Mouse (Mus musculus) MEL (cell line): ENCODE measurements around the gene Fscn2. TPM values are rescaled to one million over a fixed set of nuclear protein-coding genes. Genes with fewer than 3 reads are reported as not detected.

Experiments used
- DNase-seq: peaks from one replicate; pipeline ENCODE4 v3.0.0; 2011; ENCODE audit warnings: low read depth, low spot score
- H3K27ac ChIP-seq: 2 replicates; pipeline ENCODE4 v1.5.1; 2012; ENCODE audit warnings: low read depth, mild to moderate bottlenecking, control low read depth, low read length, moderate library complexity; ENCODE audit not compliant: control insufficient read depth
- H3K27me3 ChIP-seq, 2 experiments: fragments of 150-350 bp in 1 of 2; sonication (generic) in 1 of 2; 2 replicates each; pipeline ENCODE4 v1.6.1; 2012; ENCODE audit warnings: low read length in 2 of 2, mild to moderate bottlenecking in 2 of 2, improper control_type of control experiment in 1 of 2, moderate library complexity in 1 of 2; ENCODE audit not compliant: insufficient read depth in 2 of 2, control insufficient read depth in 1 of 2
- H3K36me3 ChIP-seq, 2 experiments: 2 replicates each; pipeline ENCODE4 v1.6.1; 2012 to 2014; ENCODE audit warnings: low read length in 2 of 2, improper control_type of control experiment in 1 of 2, inconsistent platforms in 1 of 2, mild to moderate bottlenecking in 1 of 2; ENCODE audit not compliant: insufficient read depth in 2 of 2, control insufficient read depth in 1 of 2
- H3K4me1 ChIP-seq, 2 experiments: fragments of 150-350 bp in 1 of 2; sonication (generic) in 1 of 2; 2 replicates each; pipeline ENCODE4 v1.6.1; 2012; ENCODE audit warnings: low read length in 2 of 2, improper control_type of control experiment in 1 of 2, mild to moderate bottlenecking in 1 of 2; ENCODE audit not compliant: insufficient read depth in 2 of 2, control insufficient read depth in 1 of 2
- H3K4me3 ChIP-seq, 2 experiments: fragments of 150-350 bp in 1 of 2; sonication (generic) in 1 of 2; 2 replicates each; pipeline ENCODE4 v1.5.1; 2012; ENCODE audit warnings: low read depth in 2 of 2, low read length in 2 of 2, mild to moderate bottlenecking in 2 of 2, moderate library complexity in 2 of 2, control low read depth in 1 of 2, improper control_type of control experiment in 1 of 2; ENCODE audit not compliant: control insufficient read depth in 1 of 2, insufficient read depth in 1 of 2
- H3K79me2 ChIP-seq: 2 replicates; pipeline ENCODE4 v1.6.1; 2012; ENCODE audit warnings: mild to moderate bottlenecking, low read length, moderate library complexity; ENCODE audit not compliant: control insufficient read depth, poor library complexity, insufficient read depth
- H3K9ac ChIP-seq: 2 replicates; pipeline ENCODE4 v1.6.1; 2012; ENCODE audit warnings: low read depth, mild to moderate bottlenecking, control low read depth, low read length, moderate library complexity; ENCODE audit not compliant: control insufficient read depth, poor library complexity, severe bottlenecking
- H3K9me3 ChIP-seq: fragments of 150-350 bp; sonication (generic); replicated peaks from 2 replicates; pipeline ENCODE4 v1.6.1; 2012; ENCODE audit warnings: mild to moderate bottlenecking, low read length, improper control_type of control experiment, moderate library complexity; ENCODE audit not compliant: insufficient read depth
- BHLHE40 ChIP-seq: IDR thresholded peaks from 2 replicates; pipeline ENCODE4 v1.6.1; 2012; ENCODE audit warnings: low read depth, mild to moderate bottlenecking, inconsistent platforms, low read length, improper control_type of control experiment, borderline replicate concordance
- CHD1 ChIP-seq: IDR thresholded peaks from 2 replicates; pipeline ENCODE4 v1.6.1; 2012; ENCODE audit warnings: low read depth, mild to moderate bottlenecking, inconsistent platforms, low read length, improper control_type of control experiment
- CHD2 ChIP-seq: IDR thresholded peaks from 2 replicates; pipeline ENCODE4 v1.6.1; 2011; ENCODE audit warnings: low read length, improper control_type of control experiment
- CTCF ChIP-seq, 3 experiments: IDR thresholded peaks in 2 of 3; conservative IDR thresholded peaks in 1 of 3; 2 replicates each; pipeline ENCODE4 v1.5.1; 2011 to 2012; ENCODE audit warnings: low read length in 3 of 3, low read depth in 2 of 3, mild to moderate bottlenecking in 2 of 3, improper control_type of control experiment in 1 of 3, inconsistent platforms in 1 of 3, mixed read lengths in 1 of 3, moderate library complexity in 1 of 3; ENCODE audit not compliant: control insufficient read depth in 1 of 3, insufficient read depth in 1 of 3, poor library complexity in 1 of 3, severe bottlenecking in 1 of 3
- E2F4 ChIP-seq: IDR thresholded peaks from 2 replicates; pipeline ENCODE4 v1.6.1; 2011; ENCODE audit warnings: low read depth, low read length, improper control_type of control experiment, borderline replicate concordance
- ELF1 ChIP-seq: IDR thresholded peaks from 2 replicates; pipeline ENCODE4 v1.6.1; 2014; ENCODE audit warnings: low read depth, mild to moderate bottlenecking, inconsistent platforms, low read length, improper control_type of control experiment, moderate library complexity
- ETS1 ChIP-seq: IDR thresholded peaks from 2 replicates; pipeline ENCODE4 v1.6.1; 2012; ENCODE audit warnings: low read depth, mild to moderate bottlenecking, inconsistent platforms, low read length, improper control_type of control experiment, moderate library complexity
- GATA1 ChIP-seq: IDR thresholded peaks from 2 replicates; pipeline ENCODE4 v1.6.1; 2011; ENCODE audit warnings: low read depth, low read length, improper control_type of control experiment
- HCFC1 ChIP-seq: IDR thresholded peaks from 2 replicates; pipeline ENCODE4 v1.6.1; 2012; ENCODE audit warnings: low read depth, mild to moderate bottlenecking, inconsistent platforms, low read length, improper control_type of control experiment, moderate library complexity
- JUND ChIP-seq: IDR thresholded peaks from 2 replicates; pipeline ENCODE4 v1.6.1; 2011; ENCODE audit warnings: low read depth, mild to moderate bottlenecking, improper control_type of control experiment, low read length
- KAT2A ChIP-seq: conservative IDR thresholded peaks from 2 replicates; pipeline ENCODE4 v1.6.1; 2012; ENCODE audit warnings: low read depth, low read length, improper control_type of control experiment, inconsistent platforms
- MAZ ChIP-seq: IDR thresholded peaks from 2 replicates; pipeline ENCODE4 v1.6.1; 2012; ENCODE audit warnings: low read depth, mild to moderate bottlenecking, inconsistent platforms, low read length, improper control_type of control experiment
- MEF2A ChIP-seq: IDR thresholded peaks from 2 replicates; pipeline ENCODE4 v1.6.1; 2014; ENCODE audit warnings: low read depth, mild to moderate bottlenecking, inconsistent platforms, low read length, improper control_type of control experiment; ENCODE audit not compliant: poor library complexity, insufficient replicate concordance, severe bottlenecking; ENCODE audit errors: extremely low read depth
- MXI1 ChIP-seq: IDR thresholded peaks from 2 replicates; pipeline ENCODE4 v1.6.1; 2011; ENCODE audit warnings: mild to moderate bottlenecking, low read depth, low read length, improper control_type of control experiment
- MYB ChIP-seq: IDR thresholded peaks from 2 replicates; pipeline ENCODE4 v1.6.1; 2011; ENCODE audit warnings: mild to moderate bottlenecking, low read depth, low read length, improper control_type of control experiment
- MYC ChIP-seq: IDR thresholded peaks from 2 replicates; pipeline ENCODE4 v1.6.1; 2011; ENCODE audit warnings: low read depth, mild to moderate bottlenecking, low read length, improper control_type of control experiment, moderate library complexity
- NELFE ChIP-seq: IDR thresholded peaks from 2 replicates; pipeline ENCODE4 v1.6.1; 2011; ENCODE audit warnings: low read depth, low read length, improper control_type of control experiment
- POLR2A ChIP-seq, 2 experiments: IDR thresholded peaks; 2 replicates each; pipeline ENCODE4 v1.6.1; 2011 to 2012; ENCODE audit warnings: low read length in 2 of 2, mild to moderate bottlenecking in 2 of 2, control low read depth in 1 of 2, improper control_type of control experiment in 1 of 2, low read depth in 1 of 2, moderate library complexity in 1 of 2; ENCODE audit not compliant: control insufficient read depth in 1 of 2, insufficient read depth in 1 of 2, poor library complexity in 1 of 2
- POLR2AphosphoS2 ChIP-seq: IDR thresholded peaks from 2 replicates; pipeline ENCODE4 v1.6.1; 2011; ENCODE audit warnings: low read length, improper control_type of control experiment
- POLR2AphosphoS5 ChIP-seq: IDR thresholded peaks from 2 replicates; pipeline ENCODE4 v1.6.1; 2012; ENCODE audit warnings: low read depth, borderline replicate concordance, mild to moderate bottlenecking, inconsistent platforms, low read length, moderate library complexity, mixed read lengths
- RAD21 ChIP-seq: IDR thresholded peaks from 2 replicates; pipeline ENCODE4 v1.6.1; 2011; ENCODE audit warnings: mild to moderate bottlenecking, low read depth, low read length, improper control_type of control experiment
- RCOR1 ChIP-seq: IDR thresholded peaks from 2 replicates; pipeline ENCODE4 v1.6.1; 2012; ENCODE audit warnings: low read depth, mild to moderate bottlenecking, inconsistent platforms, low read length, improper control_type of control experiment
- SIN3A ChIP-seq: IDR thresholded peaks from 2 replicates; pipeline ENCODE4 v1.6.1; 2012; ENCODE audit warnings: low read length, improper control_type of control experiment, inconsistent platforms
- SMC3 ChIP-seq: IDR thresholded peaks from 2 replicates; pipeline ENCODE4 v1.6.1; 2011; ENCODE audit warnings: low read depth, low read length, improper control_type of control experiment
- TAL1 ChIP-seq: IDR thresholded peaks from 2 replicates; pipeline ENCODE4 v1.6.1; 2012; ENCODE audit warnings: mild to moderate bottlenecking, inconsistent platforms, low read length, moderate library complexity, mixed read lengths
- TBP ChIP-seq: IDR thresholded peaks from 2 replicates; pipeline ENCODE4 v1.8.0; 2011; ENCODE audit warnings: low read depth, low read length, improper control_type of control experiment
- USF1 ChIP-seq: IDR thresholded peaks from 2 replicates; pipeline ENCODE4 v1.6.1; 2014; ENCODE audit warnings: low read depth, mild to moderate bottlenecking, inconsistent platforms, low read length, improper control_type of control experiment, moderate library complexity
- USF2 ChIP-seq, 2 experiments: IDR thresholded peaks; 2 replicates each; pipeline ENCODE4 v1.6.1; 2011 to 2012; ENCODE audit warnings: improper control_type of control experiment in 2 of 2, low read length in 2 of 2, borderline replicate concordance in 1 of 2, inconsistent platforms in 1 of 2, low read depth in 1 of 2, mild to moderate bottlenecking in 1 of 2; ENCODE audit not compliant: insufficient read depth in 1 of 2
- ZC3H11A ChIP-seq: IDR thresholded peaks from 2 replicates; pipeline ENCODE4 v1.6.1; 2012; ENCODE audit warnings: low read depth, mild to moderate bottlenecking, inconsistent platforms, low read length, improper control_type of control experiment
- ZKSCAN1 ChIP-seq: IDR thresholded peaks from 2 replicates; pipeline ENCODE4 v1.6.1; 2012; ENCODE audit warnings: low read depth, mild to moderate bottlenecking, inconsistent platforms, low read length, improper control_type of control experiment, moderate library complexity
- ZMIZ1 ChIP-seq: IDR thresholded peaks from 2 replicates; pipeline ENCODE4 v1.6.1; 2012; ENCODE audit warnings: low read depth, mild to moderate bottlenecking, inconsistent platforms, low read length, improper control_type of control experiment, moderate library complexity
- polyA plus RNA-seq, 2 experiments: library from polyadenylated mRNA; stranded (reverse) in 1 of 2; unstranded in 1 of 2; fragments of >175 nt in 1 of 2; fragments of >200 nt in 1 of 2; gene quantifications; 2 replicates each; pipeline versions ENCODE4 v1.2.1 to v1.2.4; 2012; ENCODE audit warnings: low replicate concordance in 2 of 2, low read depth in 1 of 2; ENCODE audit not compliant: insufficient read length in 2 of 2, insufficient read depth in 1 of 2, missing spikeins in 1 of 2
- total RNA-seq: library from RNA; depleted of rRNA; stranded (reverse); fragments of 300-350 nt; gene quantifications from 2 replicates; pipeline ENCODE4 v1.2.3, GENCODE M21; 2012

Gene Fscn2
- total and polyA plus RNA-seq, 3 experiments = 0.61 to 0.62 TPM; not detected in 1

DNA sequence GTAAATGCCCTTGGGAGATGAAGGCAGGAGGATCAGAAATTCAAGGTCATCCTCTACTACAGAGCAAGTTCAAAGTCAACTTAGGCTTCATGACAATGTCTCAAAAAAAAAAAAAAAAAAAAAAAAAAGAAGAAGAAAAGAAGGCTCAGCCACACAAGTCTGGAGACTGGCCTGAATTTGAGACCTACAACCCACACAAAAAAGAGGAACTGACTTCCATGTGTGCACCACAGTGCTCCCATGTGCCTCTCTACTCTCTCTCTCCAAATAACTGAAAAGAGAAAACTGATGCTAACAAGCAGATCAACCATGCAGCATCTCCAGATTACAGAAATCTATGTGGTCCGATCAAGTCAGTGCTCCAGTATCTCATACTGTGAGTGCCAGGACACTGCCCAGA is 43.5 kb downstream of the Fscn2 start (continued):
- TF ChIP-seq USF1 = peak; percentile 19; the same call in 1 of the 2 replicates
- no peak for TF ChIP-seq MEF2A
- no peak for TF ChIP-seq POLR2A (IDR thresholded peaks at IDR 0.05; ENCODE audit: control insufficient read depth in 1 of 2, insufficient read depth in 1 of 2, low read depth in 1 of 2, low read length in 2 of 2, poor library complexity in 1 of 2)
- TF ChIP-seq E2F4 = no peak
- peak; percentile 7; the same call in 1 of the 2 replicates for TF ChIP-seq TAL1
- TF ChIP-seq POLR2AphosphoS5 = no peak
- TF ChIP-seq USF2 (IDR thresholded peaks at IDR 0.05; ENCODE audit: borderline replicate concordance in 1 of 2, insufficient read depth in 1 of 2, low read depth in 1 of 2, low read length in 2 of 2) = no peak
- TF ChIP-seq MYC = peak; percentile 100
- peak; percentile 78; the same call in 1 of the 2 replicates for TF ChIP-seq ETS1
- TF ChIP-seq ZMIZ1 = no peak
- peak; percentile 98 for TF ChIP-seq MXI1
- no peak; the same call in 1 of the 2 replicates for TF ChIP-seq BHLHE40
- TF ChIP-seq CTCF (IDR thresholded peaks at IDR 0.05 in 2 of 3, conservative IDR thresholded peaks at IDR 0.05 in 1 of 3; ENCODE audit: control insufficient read depth in 1 of 3, insufficient read depth in 1 of 3, low read depth in 2 of 3, low read length in 3 of 3, poor library complexity in 1 of 3, severe bottlenecking in 1 of 3) = no peak
- no peak for TF ChIP-seq CHD2
- peak; percentile 46; the same call in 1 of the 2 replicates for TF ChIP-seq GATA1
- no peak for TF ChIP-seq POLR2AphosphoS2
- no peak for TF ChIP-seq CHD1
- no peak for TF ChIP-seq RAD21

DNA sequence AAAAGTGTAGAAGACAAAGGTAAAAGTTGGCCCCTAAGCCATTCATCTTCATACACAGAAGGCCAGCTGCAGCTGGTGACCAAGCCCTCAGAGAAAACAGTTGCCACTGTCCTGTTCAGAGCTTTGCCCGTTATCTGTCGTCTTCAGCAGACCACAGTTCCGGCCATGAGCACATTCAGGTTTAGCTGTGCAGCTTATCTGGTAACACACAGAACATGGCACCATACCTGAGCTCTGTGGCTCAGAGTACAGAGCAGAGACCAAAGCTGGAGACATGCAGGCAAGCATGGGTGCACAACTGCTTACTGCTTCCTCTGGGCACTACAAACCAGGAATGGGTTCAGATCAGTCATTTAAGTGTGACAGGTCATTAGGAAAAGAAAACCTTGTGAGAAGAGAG is 44.5 kb downstream of the Fscn2 start:
- DNase-seq = peak; percentile 92
- no peaks in the 10 kb centered on the region for H3K27me3 ChIP-seq
- H3K79me2 ChIP-seq = no peaks in the 10 kb centered on the region; the same call in 1 of the 2 replicates
- H3K4me1 ChIP-seq = peaks cover 23 to 28% of the 10 kb centered on the region in 2 experiments
- no peak overlapping the region for H3K9ac ChIP-seq
- H3K36me3 ChIP-seq = peaks cover 31 to 38% of the 10 kb centered on the region in 2 experiments
- H3K9me3 ChIP-seq = no peaks in the 10 kb centered on the region
- no peak overlapping the region for H3K4me3 ChIP-seq
- H3K27ac ChIP-seq = peak overlapping the region; percentile 88
- no peak for TF ChIP-seq USF2 (IDR thresholded peaks at IDR 0.05; ENCODE audit: borderline replicate concordance in 1 of 2, insufficient read depth in 1 of 2, low read depth in 1 of 2, low read length in 2 of 2)
- TF ChIP-seq ZC3H11A = no peak
- peak; percentile 99 for TF ChIP-seq TAL1
- TF ChIP-seq ZMIZ1 = no peak
- TF ChIP-seq CHD2 = no peak; the same call in 1 of the 2 replicates
- peak; percentile 76 for TF ChIP-seq MXI1
- TF ChIP-seq HCFC1 = 0 out of 2 replicates have a peak, but pooled peaks have one; percentile 13
- TF ChIP-seq ETS1 = peak; percentile 88
- no peak for TF ChIP-seq MEF2A
- no peak for TF ChIP-seq ZKSCAN1
- TF ChIP-seq TBP = 0 out of 2 replicates have a peak, but pooled peaks have one; percentile 36
- no peak for TF ChIP-seq POLR2AphosphoS5
- TF ChIP-seq MYC = peak; percentile 87
- no peak for TF ChIP-seq ELF1
- peak; percentile 59; the same call in 1 of the 2 replicates for TF ChIP-seq MYB
- no peak for TF ChIP-seq CHD1
- no peak for TF ChIP-seq E2F4
- peak; percentile 71; the same call in 1 of the 2 replicates for TF ChIP-seq BHLHE40
- TF ChIP-seq SMC3 = no peak
- TF ChIP-seq SIN3A = peak; percentile 55; the same call in 1 of the 2 replicates
- no peak for TF ChIP-seq CTCF (IDR thresholded peaks at IDR 0.05 in 2 of 3, conservative IDR thresholded peaks at IDR 0.05 in 1 of 3; ENCODE audit: control insufficient read depth in 1 of 3, insufficient read depth in 1 of 3, low read depth in 2 of 3, low read length in 3 of 3, poor library complexity in 1 of 3, severe bottlenecking in 1 of 3)
- TF ChIP-seq NELFE = no peak
- peak in 1 of 2 experiments; percentile 43; a peak in 2 of 4 replicates for TF ChIP-seq POLR2A (IDR thresholded peaks at IDR 0.05; ENCODE audit: control insufficient read depth in 1 of 2, insufficient read depth in 1 of 2, low read depth in 1 of 2, low read length in 2 of 2, poor library complexity in 1 of 2)
- no peak for TF ChIP-seq KAT2A
- no peak for TF ChIP-seq MAZ
- peak; percentile 95 for TF ChIP-seq RCOR1
- no peak for TF ChIP-seq JUND
